Mouse (Mus musculus): ENCODE results near the gene Ptgis.

GRCm38 (mm10) chr2:167175284-167175683 is 65.1 kb downstream of the Ptgis start:
- TF ChIP-seq CTCF (IDR thresholded peaks at IDR 0.05; ENCODE audit: control insufficient read depth, insufficient read depth, insufficient replicate concordance, low read depth, low read length) (no peak), POLR2A (IDR thresholded peaks at IDR 0.05; ENCODE audit: control insufficient read depth, low read depth, low read length) (no peak)

Data from testis, adult 2 months (tissue).